Mouse (Mus musculus): Measurements from ENCODE around the gene Arhgef11. TPM values are rescaled to one million over a fixed set of nuclear protein-coding genes. Genes with fewer than 3 reads are reported as not detected.

Arhgef11 gene
- polyA plus RNA-seq, 1 experiment: 6.1 TPM

DNA sequence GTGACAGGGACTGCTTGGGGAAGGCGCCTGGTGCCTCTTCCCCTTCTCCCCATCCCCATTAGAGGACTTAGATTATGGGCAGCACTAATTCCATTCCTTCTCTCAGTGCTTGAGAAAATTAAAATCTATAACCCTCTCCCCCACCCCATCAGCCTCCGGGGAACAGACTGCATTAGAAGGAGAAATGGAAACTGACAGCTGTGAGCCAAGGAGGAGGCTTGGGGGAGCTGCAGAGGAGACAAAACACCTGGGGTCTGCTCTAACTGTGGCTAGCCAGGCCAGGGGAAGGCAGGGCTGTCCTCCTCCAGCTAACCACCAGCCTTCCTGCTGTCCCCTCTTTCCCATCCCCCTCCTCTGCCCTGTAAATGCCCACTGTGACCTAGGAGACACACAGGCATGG lies 161.7 kb downstream of the Arhgef11 start:
- Histone ChIP-seq H3K4me3 (no peak overlapping the region), H3K36me3 (ENCODE audit: control insufficient read depth, insufficient read depth) (no peaks in the 10 kb centered on the region), H3ac (ENCODE audit: control insufficient read depth, insufficient read length) (no peak overlapping the region), H3K4me2 (ENCODE audit: low read depth) (no peak overlapping the region), H3K27me3 (ENCODE audit: control insufficient read depth, insufficient read depth, insufficient read length) (peaks cover 99% of the 10 kb centered on the region), H3K79me2 (ENCODE audit: control insufficient read depth, insufficient read depth) (no peaks in the 10 kb centered on the region)
- TF ChIP-seq MAX (IDR thresholded peaks at IDR 0.05; ENCODE audit: low read depth): no peak
- no peak for TF ChIP-seq REST (IDR thresholded peaks at IDR 0.05; ENCODE audit: insufficient read depth, insufficient read length)
- no peak for TF ChIP-seq MYOG (IDR thresholded peaks at IDR 0.05; ENCODE audit: control insufficient read depth in 1 of 3, insufficient read depth in 1 of 3, insufficient read length in 2 of 3, low read depth in 2 of 3)
- no peak for TF ChIP-seq TCF3 (IDR thresholded peaks at IDR 0.05; ENCODE audit: insufficient read length, low read depth)
- no peak for TF ChIP-seq USF1 (IDR thresholded peaks at IDR 0.05; ENCODE audit: low read depth)
- TF ChIP-seq MYOD1 (IDR thresholded peaks at IDR 0.05; ENCODE audit: control insufficient read depth in 1 of 3, insufficient read length in 2 of 3, low read depth in 2 of 3): no peak
- no peak for TF ChIP-seq CEBPB (IDR thresholded peaks at IDR 0.05; ENCODE audit: insufficient read depth, poor library complexity, severe bottlenecking)
- no peak for TF ChIP-seq POLR2A (IDR thresholded peaks at IDR 0.05; ENCODE audit: insufficient read length, low read depth)
- TF ChIP-seq TCF12 (IDR thresholded peaks at IDR 0.05; ENCODE audit: insufficient read depth, poor library complexity, severe bottlenecking): no peak
- no peak for TF ChIP-seq POLR2AphosphoS2 (IDR thresholded peaks at IDR 0.05; ENCODE audit: insufficient read length, low read depth)
- TF ChIP-seq SRF (IDR thresholded peaks at IDR 0.05; ENCODE audit: control insufficient read depth, insufficient read length, low read depth): no peak
- no peak for TF ChIP-seq E2F4 (IDR thresholded peaks at IDR 0.05; ENCODE audit: insufficient read depth)

DNA sequence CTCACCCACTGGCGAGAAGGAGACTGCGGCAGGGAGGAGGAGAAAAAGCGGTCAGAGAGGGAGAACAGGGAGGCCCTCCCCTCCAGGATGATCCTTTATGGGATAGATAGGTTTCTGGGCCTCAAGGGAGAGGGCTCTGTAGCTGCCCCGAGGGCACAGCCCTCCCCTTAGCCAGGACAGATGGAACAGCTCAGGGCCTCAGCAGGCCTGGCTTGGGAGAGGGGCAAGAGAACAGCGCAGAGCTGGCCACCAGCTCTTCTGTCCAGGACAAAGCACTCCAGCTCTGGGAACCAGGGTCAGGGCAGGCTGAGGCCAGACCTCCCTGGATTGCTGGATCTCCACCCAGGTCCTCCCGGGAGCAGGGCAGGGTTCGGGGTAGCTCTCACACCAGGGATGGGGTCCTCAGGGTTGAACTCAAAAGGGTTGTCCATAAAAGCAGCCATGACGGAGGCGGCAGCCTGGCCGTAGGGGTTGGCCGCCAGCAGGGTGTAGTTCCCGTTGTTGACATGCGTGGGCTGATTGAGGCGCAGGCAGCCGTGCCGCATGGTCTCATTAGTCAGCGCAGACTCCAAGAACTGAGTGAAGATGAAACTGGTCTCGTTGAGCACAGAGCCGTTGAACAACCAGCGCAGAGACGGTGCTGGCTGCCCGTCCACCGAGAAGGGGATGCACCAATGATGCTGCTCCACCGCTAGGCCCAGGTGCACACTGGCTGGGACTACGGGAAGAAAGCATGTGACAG lies 166.1 kb downstream of the Arhgef11 start:
- no peaks in the 10 kb centered on the region for H3K79me2 ChIP-seq (ENCODE audit: control insufficient read depth, insufficient read depth)
- TF ChIP-seq REST (IDR thresholded peaks at IDR 0.05; ENCODE audit: insufficient read depth, insufficient read length) (no peak), TCF3 (IDR thresholded peaks at IDR 0.05; ENCODE audit: insufficient read length, low read depth) (no peak), E2F4 (IDR thresholded peaks at IDR 0.05; ENCODE audit: insufficient read depth) (no peak), POLR2A (IDR thresholded peaks at IDR 0.05; ENCODE audit: insufficient read length, low read depth) (no peak), CEBPB (IDR thresholded peaks at IDR 0.05; ENCODE audit: insufficient read depth, poor library complexity, severe bottlenecking) (no peak), SRF (IDR thresholded peaks at IDR 0.05; ENCODE audit: control insufficient read depth, insufficient read length, low read depth) (no peak), TCF12 (IDR thresholded peaks at IDR 0.05; ENCODE audit: insufficient read depth, poor library complexity, severe bottlenecking) (no peak), USF1 (IDR thresholded peaks at IDR 0.05; ENCODE audit: low read depth) (no peak), MYOG (IDR thresholded peaks at IDR 0.05; ENCODE audit: control insufficient read depth in 1 of 3, insufficient read depth in 1 of 3, insufficient read length in 2 of 3, low read depth in 2 of 3) (no peak), MYOD1 (IDR thresholded peaks at IDR 0.05; ENCODE audit: control insufficient read depth in 1 of 3, insufficient read length in 2 of 3, low read depth in 2 of 3) (no peak), POLR2AphosphoS2 (IDR thresholded peaks at IDR 0.05; ENCODE audit: insufficient read length, low read depth) (no peak), MAX (IDR thresholded peaks at IDR 0.05; ENCODE audit: low read depth) (no peak)
- no peak overlapping the region for H3K4me2 ChIP-seq (ENCODE audit: low read depth)
- H3K27me3 ChIP-seq (ENCODE audit: control insufficient read depth, insufficient read depth, insufficient read length): peaks cover 62% of the 10 kb centered on the region
- no peaks in the 10 kb centered on the region for H3K36me3 ChIP-seq (ENCODE audit: control insufficient read depth, insufficient read depth)
- no peak overlapping the region for H3K4me3 ChIP-seq
- no peak overlapping the region for H3ac ChIP-seq (ENCODE audit: control insufficient read depth, insufficient read length)

DNA sequence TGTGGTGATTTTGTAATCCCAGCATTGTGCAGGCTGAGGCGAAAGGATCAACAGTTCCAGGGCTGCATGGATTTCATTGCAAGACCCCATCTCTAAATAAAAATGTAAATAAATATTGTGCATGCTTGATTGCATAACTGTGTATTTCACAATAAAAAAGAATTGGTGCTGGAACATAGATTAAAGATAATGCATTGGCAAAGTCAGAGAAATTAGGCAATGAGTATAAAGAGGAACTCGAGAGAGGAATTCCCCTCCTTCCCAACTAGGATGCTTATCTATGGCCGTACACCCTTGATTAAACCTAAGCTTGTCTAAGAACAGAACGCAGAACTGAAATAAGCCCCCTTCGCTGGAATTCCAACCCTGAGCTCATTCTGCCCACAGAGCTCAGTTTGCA lies 167.8 kb downstream of the Arhgef11 start:
- no peaks in the 10 kb centered on the region for H3K79me2 ChIP-seq (ENCODE audit: control insufficient read depth, insufficient read depth)
- H3ac ChIP-seq (ENCODE audit: control insufficient read depth, insufficient read length): no peak overlapping the region
- no peaks in the 10 kb centered on the region for H3K36me3 ChIP-seq (ENCODE audit: control insufficient read depth, insufficient read depth)
- no peak overlapping the region for H3K4me3 ChIP-seq
- H3K4me2 ChIP-seq (ENCODE audit: low read depth): no peak overlapping the region
- peaks cover 62% of the 10 kb centered on the region for H3K27me3 ChIP-seq (ENCODE audit: control insufficient read depth, insufficient read depth, insufficient read length)
- no peak for TF ChIP-seq TCF12 (IDR thresholded peaks at IDR 0.05; ENCODE audit: insufficient read depth, poor library complexity, severe bottlenecking)
- TF ChIP-seq REST (IDR thresholded peaks at IDR 0.05; ENCODE audit: insufficient read depth, insufficient read length): no peak
- TF ChIP-seq POLR2A (IDR thresholded peaks at IDR 0.05; ENCODE audit: insufficient read length, low read depth): no peak
- TF ChIP-seq MAX (IDR thresholded peaks at IDR 0.05; ENCODE audit: low read depth): no peak
- TF ChIP-seq POLR2AphosphoS2 (IDR thresholded peaks at IDR 0.05; ENCODE audit: insufficient read length, low read depth): no peak
- no peak for TF ChIP-seq USF1 (IDR thresholded peaks at IDR 0.05; ENCODE audit: low read depth)
- no peak for TF ChIP-seq SRF (IDR thresholded peaks at IDR 0.05; ENCODE audit: control insufficient read depth, insufficient read length, low read depth)
- no peak for TF ChIP-seq CEBPB (IDR thresholded peaks at IDR 0.05; ENCODE audit: insufficient read depth, poor library complexity, severe bottlenecking)

DNA sequence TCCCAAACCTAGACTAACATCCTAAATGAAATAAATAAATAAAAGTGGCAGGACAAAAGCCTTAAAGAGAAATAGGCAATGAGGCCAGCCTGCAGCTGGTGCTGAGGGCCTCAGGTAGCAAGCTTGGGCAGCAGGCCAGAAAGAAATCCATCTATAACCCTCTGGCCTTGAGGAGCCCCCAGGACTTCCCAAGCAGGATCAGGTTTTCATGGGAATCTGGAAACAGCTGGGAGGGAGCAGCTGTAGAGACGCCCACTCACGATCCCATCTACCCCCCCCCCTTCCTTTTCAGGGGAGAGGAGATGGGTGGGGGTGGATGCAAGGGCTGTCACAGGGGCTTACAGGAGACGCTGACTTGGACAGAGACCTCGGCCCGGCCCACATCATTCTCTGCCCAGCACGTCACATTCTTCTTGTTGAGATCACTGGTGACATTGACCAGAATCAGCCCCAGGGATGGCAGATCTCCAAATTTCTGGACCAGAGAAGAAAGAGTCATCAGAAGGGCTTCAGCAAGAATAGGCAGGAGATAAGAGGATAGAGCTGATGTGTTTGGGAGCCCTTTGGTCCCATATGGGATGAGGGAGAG lies 168.4 kb downstream of the Arhgef11 start:
- TF ChIP-seq MYOD1 (IDR thresholded peaks at IDR 0.05; ENCODE audit: control insufficient read depth in 1 of 3, insufficient read length in 2 of 3, low read depth in 2 of 3): peak in 1 of 3 experiments; percentile 21
- TF ChIP-seq MAX (IDR thresholded peaks at IDR 0.05; ENCODE audit: low read depth): no peak
- TF ChIP-seq CEBPB (IDR thresholded peaks at IDR 0.05; ENCODE audit: insufficient read depth, poor library complexity, severe bottlenecking): no peak
- no peak for TF ChIP-seq SRF (IDR thresholded peaks at IDR 0.05; ENCODE audit: control insufficient read depth, insufficient read length, low read depth)
- Histone ChIP-seq H3K36me3 (ENCODE audit: control insufficient read depth, insufficient read depth) (no peaks in the 10 kb centered on the region), H3ac (ENCODE audit: control insufficient read depth, insufficient read length) (no peak overlapping the region), H3K4me3 (no peak overlapping the region), H3K27me3 (ENCODE audit: control insufficient read depth, insufficient read depth, insufficient read length) (peaks cover 62% of the 10 kb centered on the region), H3K79me2 (ENCODE audit: control insufficient read depth, insufficient read depth) (no peaks in the 10 kb centered on the region), H3K4me2 (ENCODE audit: low read depth) (no peak overlapping the region)

Other genes starting within 250 kb of the Arhgef11 start
- not detected for gene Fcrl1, start 241.2 kb upstream of the Arhgef11 start, polyA plus RNA-seq (2012; fragmentation: generic; extraction: Trizol)
- gene Fcrl5, start 181.8 kb upstream of the Arhgef11 start, polyA plus RNA-seq (2012; fragmentation: generic; extraction: Trizol): not detected
- gene Etv3, start 92.2 kb upstream of the Arhgef11 start, polyA plus RNA-seq (2012; fragmentation: generic; extraction: Trizol): 4.6 TPM
- gene Lrrc71, start 131.1 kb downstream of the Arhgef11 start, polyA plus RNA-seq (2012; fragmentation: generic; extraction: Trizol): 0.01 TPM
- not detected for gene Ntrk1, start 177.6 kb downstream of the Arhgef11 start, polyA plus RNA-seq (2012; fragmentation: generic; extraction: Trizol)
- not detected for gene Insrr, start 179.4 kb downstream of the Arhgef11 start, polyA plus RNA-seq (2012; fragmentation: generic; extraction: Trizol)
- 0.65 TPM for gene Pear1, start 206.7 kb downstream of the Arhgef11 start, polyA plus RNA-seq (2012; fragmentation: generic; extraction: Trizol)
- not detected for gene Sh2d2a, start 229.2 kb downstream of the Arhgef11 start, polyA plus RNA-seq (2012; fragmentation: generic; extraction: Trizol)